Mouse (Mus musculus): ENCODE measurements at regions not wholly inside any gene's neighbourhood (a gene's known extent, or its start where the extent isn't known, plus 50 kb on each side); places are given as distances from the start of the nearest gene placed in this dataset.

DNA sequence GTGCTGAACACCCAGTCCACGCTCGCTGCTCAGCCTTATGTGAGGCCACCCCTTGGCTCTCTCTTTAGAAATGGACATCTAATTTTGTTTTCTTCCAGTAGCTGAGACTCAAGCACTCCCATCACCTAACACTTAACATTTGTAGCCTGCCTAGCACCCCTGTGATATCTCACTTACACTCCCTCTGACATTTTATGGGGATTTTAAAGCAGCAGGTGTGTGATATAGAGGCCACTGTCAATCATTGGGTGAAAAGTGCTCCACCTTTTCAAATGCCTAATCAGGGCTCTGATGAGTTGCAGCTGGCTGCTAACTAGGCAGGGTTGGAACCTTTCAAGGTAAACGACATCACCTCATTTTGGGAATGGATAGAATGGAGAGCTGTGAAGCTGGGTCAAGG lies 90.2 kb downstream of the Gm12728 start:
- no peaks in the 10 kb centered on the region for H3K9me3 ChIP-seq (replicated peaks; ENCODE audit: control insufficient read depth, low read length)
- H3K4me3 ChIP-seq (replicated peaks; ENCODE audit: low read length), result no peak overlapping the region
- no peaks in the 10 kb centered on the region; the same call in 1 of the 2 replicates for H3K4me1 ChIP-seq (ENCODE audit: control insufficient read depth, insufficient read depth, low read length)
- no peak overlapping the region for H3K27ac ChIP-seq (ENCODE audit: low read length)
- no peaks in the 10 kb centered on the region for H3K27me3 ChIP-seq (ENCODE audit: control insufficient read depth, insufficient read depth, low read length)
- H3K4me2 ChIP-seq (ENCODE audit: low read depth, low read length), result no peak overlapping the region
- no peak overlapping the region for H3K9ac ChIP-seq (ENCODE audit: low read length)
- WGBS, result 67% methylated on average over 3 of the region's 3 CpGs
- no peak for ATAC-seq (ENCODE audit: insufficient read depth, low FRiP score)
- H3K36me3 ChIP-seq (ENCODE audit: control insufficient read depth, insufficient read depth, low read length), result no peaks in the 10 kb centered on the region

DNA sequence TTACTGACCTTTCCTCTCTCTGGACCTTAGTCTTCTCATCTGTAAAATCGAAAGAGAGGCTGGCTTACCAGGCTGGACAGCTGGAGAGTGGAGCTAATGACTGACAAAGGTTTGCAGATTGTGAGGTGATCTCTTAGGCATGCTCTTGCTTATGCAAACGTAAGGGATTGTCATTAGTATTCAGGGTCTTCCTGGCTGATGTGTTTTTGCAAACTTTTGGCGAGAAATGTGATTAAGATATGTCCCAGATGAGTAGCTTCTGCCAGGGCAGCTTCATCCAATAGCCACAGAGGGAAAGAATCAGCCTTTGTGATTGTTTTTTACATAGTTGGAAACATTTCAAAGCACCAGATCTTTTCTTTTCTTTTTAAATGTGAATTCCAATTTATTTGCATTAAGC lies 95.1 kb downstream of the Gm12728 start:
- Histone ChIP-seq H3K36me3 (ENCODE audit: control insufficient read depth, insufficient read depth, low read length) (no peaks in the 10 kb centered on the region), H3K9ac (ENCODE audit: low read length) (no peak overlapping the region), H3K4me1 (ENCODE audit: control insufficient read depth, insufficient read depth, low read length) (no peaks in the 10 kb centered on the region; the same call in 1 of the 2 replicates), H3K27me3 (ENCODE audit: control insufficient read depth, insufficient read depth, low read length) (no peaks in the 10 kb centered on the region), H3K4me3 (replicated peaks; ENCODE audit: low read length) (no peak overlapping the region), H3K9me3 (replicated peaks; ENCODE audit: control insufficient read depth, low read length) (no peaks in the 10 kb centered on the region), H3K27ac (ENCODE audit: low read length) (no peak overlapping the region), H3K4me2 (ENCODE audit: low read depth, low read length) (no peak overlapping the region)
- no peak for ATAC-seq (ENCODE audit: insufficient read depth, low FRiP score)
- 37% methylated on average over 3 of the region's 3 CpGs for WGBS

DNA sequence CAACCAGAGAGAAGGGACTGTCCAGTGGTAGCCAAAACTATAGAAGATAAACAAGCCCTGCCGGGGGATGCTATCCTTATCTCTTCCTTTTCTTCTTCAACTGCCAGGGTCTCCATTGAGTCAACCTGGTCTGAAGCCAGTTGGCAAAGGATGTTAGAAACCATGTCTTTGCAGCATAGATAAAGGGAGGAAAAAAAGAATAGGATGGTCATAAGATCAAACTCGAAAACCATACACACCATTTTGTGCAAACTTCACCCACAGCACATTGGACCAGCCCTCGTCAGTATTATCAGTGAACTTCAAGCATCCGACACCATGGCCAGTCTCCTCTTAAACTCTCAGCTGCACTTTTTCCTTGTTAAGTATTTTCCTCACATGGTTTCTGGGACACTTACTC lies 101.8 kb downstream of the Gm12728 start:
- WGBS, result 78% methylated on average over 4 of the region's 4 CpGs
- Histone ChIP-seq H3K9me3 (replicated peaks; ENCODE audit: control insufficient read depth, low read length) (no peaks in the 10 kb centered on the region), H3K27ac (ENCODE audit: low read length) (no peak overlapping the region), H3K4me3 (replicated peaks; ENCODE audit: low read length) (no peak overlapping the region), H3K9ac (ENCODE audit: low read length) (no peak overlapping the region), H3K4me2 (ENCODE audit: low read depth, low read length) (no peak overlapping the region), H3K4me1 (ENCODE audit: control insufficient read depth, insufficient read depth, low read length) (no peaks in the 10 kb centered on the region), H3K36me3 (ENCODE audit: control insufficient read depth, insufficient read depth, low read length) (no peaks in the 10 kb centered on the region), H3K27me3 (ENCODE audit: control insufficient read depth, insufficient read depth, low read length) (no peaks in the 10 kb centered on the region)
- no peak for ATAC-seq (ENCODE audit: insufficient read depth, low FRiP score)

DNA sequence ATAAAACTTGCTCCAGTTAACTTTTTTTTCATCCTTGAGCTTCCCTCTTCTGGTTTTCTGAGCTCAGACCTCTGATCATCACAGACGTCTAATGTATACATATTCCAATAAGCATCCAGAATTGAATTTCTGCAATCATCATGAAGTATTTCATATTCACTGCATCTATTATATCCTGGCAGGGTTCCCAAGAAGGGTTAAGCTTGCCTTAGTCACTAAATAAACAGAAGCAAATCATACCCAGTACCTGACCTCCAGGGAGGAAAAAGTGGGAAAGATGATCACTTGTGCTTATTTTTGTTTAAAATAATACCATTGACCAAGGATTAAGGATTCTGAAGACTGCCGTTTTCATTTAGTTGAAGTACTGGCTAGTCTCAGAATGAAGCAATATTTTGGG lies 102.4 kb downstream of the Gm12728 start:
- Histone ChIP-seq H3K4me2 (ENCODE audit: low read depth, low read length) (no peak overlapping the region), H3K4me3 (replicated peaks; ENCODE audit: low read length) (no peak overlapping the region), H3K36me3 (ENCODE audit: control insufficient read depth, insufficient read depth, low read length) (no peaks in the 10 kb centered on the region), H3K27me3 (ENCODE audit: control insufficient read depth, insufficient read depth, low read length) (no peaks in the 10 kb centered on the region), H3K4me1 (ENCODE audit: control insufficient read depth, insufficient read depth, low read length) (no peaks in the 10 kb centered on the region), H3K27ac (ENCODE audit: low read length) (no peak overlapping the region), H3K9ac (ENCODE audit: low read length) (no peak overlapping the region), H3K9me3 (replicated peaks; ENCODE audit: control insufficient read depth, low read length) (no peaks in the 10 kb centered on the region)
- 25% methylated on average over 2 of the region's 2 CpGs for WGBS
- no peak for ATAC-seq (ENCODE audit: insufficient read depth, low FRiP score)

DNA sequence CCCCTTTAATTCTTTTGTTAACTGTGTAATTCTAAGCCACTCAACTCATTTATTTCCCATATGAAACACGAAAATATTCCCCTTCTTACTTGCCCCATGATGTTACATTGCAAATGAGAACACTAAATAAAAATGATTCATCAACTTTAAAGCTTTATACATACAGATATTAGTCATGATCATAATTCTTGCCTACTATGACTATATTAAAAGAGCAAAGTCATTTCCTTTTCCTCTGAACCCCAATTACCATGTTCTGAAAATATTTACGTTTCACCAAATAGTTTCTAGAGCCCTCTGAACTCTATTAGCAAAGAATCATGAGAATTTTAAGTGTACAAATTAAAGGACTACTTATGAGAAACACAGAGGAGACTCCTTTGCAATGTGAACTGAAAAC lies 105.4 kb downstream of the Gm12728 start:
- H3K4me1 ChIP-seq (ENCODE audit: control insufficient read depth, insufficient read depth, low read length), result no peaks in the 10 kb centered on the region
- WGBS, result 39% methylated on average over 2 of the region's 2 CpGs
- ATAC-seq (ENCODE audit: insufficient read depth, low FRiP score), result no peak
- no peak overlapping the region for H3K27ac ChIP-seq (ENCODE audit: low read length)
- no peak overlapping the region for H3K4me2 ChIP-seq (ENCODE audit: low read depth, low read length)
- no peaks in the 10 kb centered on the region for H3K36me3 ChIP-seq (ENCODE audit: control insufficient read depth, insufficient read depth, low read length)
- no peaks in the 10 kb centered on the region for H3K27me3 ChIP-seq (ENCODE audit: control insufficient read depth, insufficient read depth, low read length)
- H3K9me3 ChIP-seq (replicated peaks; ENCODE audit: control insufficient read depth, low read length), result no peaks in the 10 kb centered on the region
- no peak overlapping the region for H3K4me3 ChIP-seq (replicated peaks; ENCODE audit: low read length)
- H3K9ac ChIP-seq (ENCODE audit: low read length), result no peak overlapping the region

- WGBS, result 93% methylated on average over 5 of the region's 5 CpGs
- no peaks in the 10 kb centered on the region for H3K4me1 ChIP-seq (ENCODE audit: control insufficient read depth, insufficient read depth, low read length)
- ATAC-seq (ENCODE audit: insufficient read depth, low FRiP score), result no peak
- H3K4me2 ChIP-seq (ENCODE audit: low read depth, low read length), result no peak overlapping the region
- H3K9me3 ChIP-seq (replicated peaks; ENCODE audit: control insufficient read depth, low read length), result no peaks in the 10 kb centered on the region
- H3K9ac ChIP-seq (ENCODE audit: low read length), result no peak overlapping the region
- H3K27ac ChIP-seq (ENCODE audit: low read length), result no peak overlapping the region
- no peaks in the 10 kb centered on the region for H3K27me3 ChIP-seq (ENCODE audit: control insufficient read depth, insufficient read depth, low read length)
- H3K4me3 ChIP-seq (replicated peaks; ENCODE audit: low read length), result no peak overlapping the region
- H3K36me3 ChIP-seq (ENCODE audit: control insufficient read depth, insufficient read depth, low read length), result no peaks in the 10 kb centered on the region
Observed at GRCm38 (mm10) chr4:105898054-105898847, 108.6 kb downstream of the Gm12728 start.

DNA sequence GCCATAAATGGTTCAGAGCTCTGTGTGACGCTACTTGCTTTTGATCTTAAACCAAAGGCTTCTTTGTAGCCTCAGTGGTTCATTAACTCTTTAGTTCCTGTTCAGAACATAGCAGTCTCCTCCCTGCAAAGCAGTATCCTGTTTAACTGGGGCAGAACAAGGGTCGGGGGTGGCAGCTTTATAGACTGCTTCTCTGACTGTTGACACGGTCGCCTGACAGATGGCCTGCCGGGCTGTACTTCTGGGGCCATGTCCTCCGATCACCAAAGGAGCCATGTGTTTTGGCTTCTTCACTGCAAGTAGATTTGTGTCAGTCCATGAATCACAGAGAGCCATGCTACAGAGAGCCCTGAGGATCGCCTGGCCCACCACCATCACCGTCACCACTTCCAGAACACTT lies 115.2 kb downstream of the Gm12728 start:
- H3K36me3 ChIP-seq (ENCODE audit: control insufficient read depth, insufficient read depth, low read length), result no peaks in the 10 kb centered on the region
- H3K27me3 ChIP-seq (ENCODE audit: control insufficient read depth, insufficient read depth, low read length), result no peaks in the 10 kb centered on the region
- no peak overlapping the region for H3K4me3 ChIP-seq (replicated peaks; ENCODE audit: low read length)
- no peak overlapping the region for H3K4me2 ChIP-seq (ENCODE audit: low read depth, low read length)
- no peaks in the 10 kb centered on the region for H3K9me3 ChIP-seq (replicated peaks; ENCODE audit: control insufficient read depth, low read length)
- no peak for ATAC-seq (ENCODE audit: insufficient read depth, low FRiP score)
- H3K9ac ChIP-seq (ENCODE audit: low read length), result no peak overlapping the region
- no peak overlapping the region for H3K27ac ChIP-seq (ENCODE audit: low read length)
- 67% methylated on average over 8 of the region's 8 CpGs for WGBS
- no peaks in the 10 kb centered on the region for H3K4me1 ChIP-seq (ENCODE audit: control insufficient read depth, insufficient read depth, low read length)

DNA sequence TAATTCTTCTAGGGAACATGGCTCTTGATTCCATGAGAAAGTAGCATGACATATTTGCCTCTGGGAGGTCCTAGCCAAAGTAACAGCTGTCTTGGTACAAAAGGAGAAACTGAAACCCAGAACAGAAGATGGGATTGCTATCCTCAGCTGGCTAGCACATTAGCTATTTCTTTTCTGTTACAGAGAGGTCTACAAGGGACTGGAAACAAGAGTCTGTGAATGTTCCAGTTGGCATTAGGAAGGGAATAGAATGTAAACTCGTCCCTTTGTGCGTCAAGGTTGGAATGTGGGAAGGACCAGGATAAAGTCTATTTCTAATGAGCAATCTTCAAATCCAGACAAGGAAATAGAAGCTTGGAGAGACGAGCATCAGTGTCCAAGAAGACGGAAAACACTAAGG lies 116.7 kb downstream of the Gm12728 start:
- ATAC-seq (ENCODE audit: insufficient read depth, low FRiP score), result no peak
- Histone ChIP-seq H3K9ac (ENCODE audit: low read length) (no peak overlapping the region), H3K9me3 (replicated peaks; ENCODE audit: control insufficient read depth, low read length) (no peaks in the 10 kb centered on the region), H3K27ac (ENCODE audit: low read length) (no peak overlapping the region), H3K4me1 (ENCODE audit: control insufficient read depth, insufficient read depth, low read length) (no peaks in the 10 kb centered on the region), H3K4me2 (ENCODE audit: low read depth, low read length) (no peak overlapping the region), H3K36me3 (ENCODE audit: control insufficient read depth, insufficient read depth, low read length) (no peaks in the 10 kb centered on the region), H3K4me3 (replicated peaks; ENCODE audit: low read length) (no peak overlapping the region), H3K27me3 (ENCODE audit: control insufficient read depth, insufficient read depth, low read length) (no peaks in the 10 kb centered on the region)
- 71% methylated on average over 4 of the region's 4 CpGs for WGBS

DNA sequence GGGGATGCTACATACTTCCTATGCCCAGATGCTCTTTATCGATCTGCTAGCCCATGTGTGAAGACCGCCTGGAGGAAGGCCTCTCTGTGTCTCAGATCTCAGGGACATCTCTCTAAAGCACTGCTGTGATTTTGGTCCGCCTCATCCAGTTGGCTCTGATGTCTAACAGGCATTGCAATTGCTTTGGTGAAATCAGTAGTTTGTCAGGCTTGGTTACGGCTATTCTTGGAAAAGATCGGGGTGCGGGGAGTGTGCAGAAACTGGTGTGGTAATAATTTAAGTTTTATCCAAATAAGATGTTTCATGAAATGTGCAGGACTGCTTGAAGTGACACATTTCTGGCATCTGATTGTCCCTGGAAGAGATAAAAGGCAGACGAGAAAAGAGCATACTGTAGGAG lies 117.9 kb downstream of the Gm12728 start:
- Histone ChIP-seq H3K27ac (ENCODE audit: low read length) (no peak overlapping the region), H3K4me1 (ENCODE audit: control insufficient read depth, insufficient read depth, low read length) (0 out of 2 replicates have a peak, but pooled peaks cover 5% of the 10 kb centered on the region), H3K9me3 (replicated peaks; ENCODE audit: control insufficient read depth, low read length) (no peaks in the 10 kb centered on the region), H3K36me3 (ENCODE audit: control insufficient read depth, insufficient read depth, low read length) (no peaks in the 10 kb centered on the region), H3K4me3 (replicated peaks; ENCODE audit: low read length) (no peak overlapping the region), H3K27me3 (ENCODE audit: control insufficient read depth, insufficient read depth, low read length) (no peaks in the 10 kb centered on the region), H3K4me2 (ENCODE audit: low read depth, low read length) (no peak overlapping the region), H3K9ac (ENCODE audit: low read length) (no peak overlapping the region)
- no peak for ATAC-seq (ENCODE audit: insufficient read depth, low FRiP score)
- 79% methylated on average over 7 of the region's 7 CpGs for WGBS
